Mouse (Mus musculus): ENCODE results near the gene Cdk4.

The Cdk4 gene

GRCm38 (mm10) chr10:127099191-127099590, 35.9 kb downstream of the Cdk4 start:
- DNase-seq (ENCODE audit: low spot score in 2 of 2), result no peak

GRCm38 (mm10) chr10:127099868-127100267, 36.5 kb downstream of the Cdk4 start:
- no peak for DNase-seq (ENCODE audit: low spot score in 2 of 2)

GRCm38 (mm10) chr10:127100414-127100813, 37.1 kb downstream of the Cdk4 start:
- DNase-seq (ENCODE audit: low spot score in 2 of 2), result no peak

GRCm38 (mm10) chr10:127101151-127101550, 37.8 kb downstream of the Cdk4 start:
- no peak for DNase-seq (ENCODE audit: low spot score in 2 of 2)

- no peak for DNase-seq (ENCODE audit: low spot score in 2 of 2)
Measured at GRCm38 (mm10) chr10:127103631-127104030, 40.3 kb downstream of the Cdk4 start.

GRCm38 (mm10) chr10:127107563-127108261, 44.4 kb downstream of the Cdk4 start:
- DNase-seq (ENCODE audit: low spot score in 2 of 2), result no peak

- DNase-seq (ENCODE audit: low spot score in 2 of 2), result no peak
Measured at GRCm38 (mm10) chr10:127108262-127108583, 44.9 kb downstream of the Cdk4 start.

- DNase-seq (ENCODE audit: low spot score in 2 of 2), result no peak
Measured at GRCm38 (mm10) chr10:127111001-127111887, 47.9 kb downstream of the Cdk4 start.

GRCm38 (mm10) chr10:127114408-127114807, 51.1 kb downstream of the Cdk4 start:
- no peak for DNase-seq (ENCODE audit: low spot score in 2 of 2)

GRCm38 (mm10) chr10:127115068-127115467, 51.7 kb downstream of the Cdk4 start:
- DNase-seq (ENCODE audit: low spot score in 2 of 2), result no peak

Data from right cerebral cortex, postnatal 10 days (tissue).